Mouse (Mus musculus) brain, embryonic 18.5 days (tissue): ENCODE data around the gene Pgc.

Source experiments
- DNase-seq: peaks from one replicate; pipeline ENCODE4 v3.0.0-alpha.2; 2012; ENCODE audit warnings: low read depth, low spot score

Pgc gene

GRCm38 (mm10) chr17:47749626-47750025 lies 23.0 kb downstream of the Pgc start:
- no peak for DNase-seq

- no peak for DNase-seq
Measured at GRCm38 (mm10) chr17:47750101-47750500, 23.5 kb downstream of the Pgc start.

GRCm38 (mm10) chr17:47751811-47752210 lies 25.2 kb downstream of the Pgc start:
- no peak for DNase-seq

- no peak for DNase-seq
Measured at GRCm38 (mm10) chr17:47753130-47753775, 26.6 kb downstream of the Pgc start.

- no peak for DNase-seq
Measured at GRCm38 (mm10) chr17:47754246-47754645, 27.6 kb downstream of the Pgc start.

- DNase-seq: no peak
Measured at GRCm38 (mm10) chr17:47756366-47756765, 29.7 kb downstream of the Pgc start.

- no peak for DNase-seq
Measured at GRCm38 (mm10) chr17:47757056-47757610, 30.5 kb downstream of the Pgc start.

- DNase-seq: no peak
Measured at GRCm38 (mm10) chr17:47759702-47760410, 33.2 kb downstream of the Pgc start.

GRCm38 (mm10) chr17:47762028-47762427 lies 35.4 kb downstream of the Pgc start:
- DNase-seq: no peak

- peak; percentile 50 for DNase-seq
Measured at GRCm38 (mm10) chr17:47762518-47763340, 36.1 kb downstream of the Pgc start.

GRCm38 (mm10) chr17:47765986-47766385 lies 39.3 kb downstream of the Pgc start:
- DNase-seq: no peak

GRCm38 (mm10) chr17:47766407-47767043 lies 39.9 kb downstream of the Pgc start:
- no peak for DNase-seq

- no peak for DNase-seq
Measured at GRCm38 (mm10) chr17:47767081-47767455, 40.4 kb downstream of the Pgc start.

- DNase-seq: no peak
Measured at GRCm38 (mm10) chr17:47767456-47768141, 41.0 kb downstream of the Pgc start.

- DNase-seq: no peak
Measured at GRCm38 (mm10) chr17:47768707-47769276, 42.1 kb downstream of the Pgc start.

GRCm38 (mm10) chr17:47769389-47770299 lies 43.0 kb downstream of the Pgc start:
- DNase-seq: no peak

- no peak for DNase-seq
Measured at GRCm38 (mm10) chr17:47773604-47774003, 47.0 kb downstream of the Pgc start.

- DNase-seq: no peak
Measured at GRCm38 (mm10) chr17:47777141-47777540, 50.5 kb downstream of the Pgc start.

GRCm38 (mm10) chr17:47780470-47780869 lies 53.8 kb downstream of the Pgc start:
- no peak for DNase-seq

GRCm38 (mm10) chr17:47782486-47782885 lies 55.8 kb downstream of the Pgc start:
- no peak for DNase-seq
